Mouse (Mus musculus) midbrain, embryonic 13.5 days (tissue): Measurements from ENCODE around the gene Gm36210. TPM values are rescaled to one million over a fixed set of nuclear protein-coding genes. Genes with fewer than 3 reads are reported as not detected.

Source experiments
- ATAC-seq: fragments of 200-750 bp; cut with Nextera tagmentation; 2 replicates; pipeline ENCODE4 v1.8.0; 2017; ENCODE audit warnings: mild to moderate bottlenecking, moderate TSS enrichment, moderate library complexity
- H3K27ac ChIP-seq: fragments of 300-500 bp; sonication (generic); 2 replicates; pipeline ENCODE4 v1.5.1; 2015; ENCODE audit warnings: inconsistent platforms, mild to moderate bottlenecking, moderate library complexity
- H3K27me3 ChIP-seq: fragments of 300-500 bp; sonication (generic); 2 replicates; pipeline ENCODE4 v1.6.1; 2015; ENCODE audit warnings: mild to moderate bottlenecking, inconsistent platforms
- H3K36me3 ChIP-seq: fragments of 300-500 bp; sonication (generic); 2 replicates; pipeline ENCODE4 v1.6.1; 2015; ENCODE audit warnings: mild to moderate bottlenecking, inconsistent platforms
- H3K4me1 ChIP-seq: fragments of 300-500 bp; sonication (generic); replicated peaks from 2 replicates; pipeline ENCODE4 v1.6.1; 2015; ENCODE audit warnings: inconsistent platforms
- H3K4me2 ChIP-seq: fragments of 300-500 bp; sonication (generic); replicated peaks from 2 replicates; pipeline ENCODE4 v1.6.1; 2015; ENCODE audit warnings: moderate library complexity, mild to moderate bottlenecking, inconsistent platforms
- H3K4me3 ChIP-seq: fragments of 300-500 bp; sonication (generic); replicated peaks from 2 replicates; pipeline ENCODE4 v1.5.1; 2015; ENCODE audit warnings: mild to moderate bottlenecking, inconsistent platforms
- H3K9ac ChIP-seq: fragments of 300-500 bp; sonication (generic); replicated peaks from 2 replicates; pipeline ENCODE4 v1.6.1; 2015; ENCODE audit warnings: mild to moderate bottlenecking, inconsistent platforms
- H3K9me3 ChIP-seq: fragments of 300-500 bp; sonication (generic); 2 replicates; pipeline ENCODE4 v1.6.1; 2016; ENCODE audit warnings: mild to moderate bottlenecking, inconsistent platforms
- WGBS: fragments of 180-500 bp; shearing (Covaris S2); methylation state at CpG from one replicate; pipeline ENCODE4 v1.1.7; 2015; 5-methylcytosine and 5-hydroxymethylcytosine counted together
- polyA plus RNA-seq: library from polyadenylated mRNA; unstranded; fragments of >200 nt; fragmentation: Nextera tagmentation; extraction: Ambion mirVana; gene quantifications from 2 replicates; pipeline ENCODE4 v1.2.1, GENCODE M21; 2015

Gene Gm36210
- 0.31 and 0.32 TPM in 2 replicates for polyA plus RNA-seq

GRCm38 (mm10) chr7:4906466-4906950 is at the start of gene Gm36210:
Gene Gm36210 (minus strand): TSS chr7:4906516.
- no peaks in the 10 kb centered on the region for H3K36me3 ChIP-seq
- H3K9me3 ChIP-seq = no peaks in the 10 kb centered on the region
- no peaks in the 10 kb centered on the region for H3K4me1 ChIP-seq
- H3K4me3 ChIP-seq = no peak within 1 kb of the TSS
- 47% methylated on average over 10 of the region's 10 CpGs for WGBS
- H3K9ac ChIP-seq = no peak within 1 kb of the TSS
- H3K4me2 ChIP-seq = no peak within 1 kb of the TSS
- no peak within 1 kb of the TSS for H3K27ac ChIP-seq
- no peaks in the 10 kb centered on the region for H3K27me3 ChIP-seq
- ATAC-seq = no peak

GRCm38 (mm10) chr7:4953815-4954445 is 47.6 kb upstream of the Gm36210 start:
- Histone ChIP-seq H3K27ac (no peak overlapping the region), H3K36me3 (no peaks in the 10 kb centered on the region), H3K9ac (peak overlapping the region; percentile 36; the same call in 1 of the 2 replicates), H3K27me3 (no peaks in the 10 kb centered on the region), H3K9me3 (no peaks in the 10 kb centered on the region), H3K4me2 (no peak overlapping the region), H3K4me3 (no peak overlapping the region), H3K4me1 (0 out of 2 replicates have a peak, but pooled peaks cover 6% of the 10 kb centered on the region)
- no peak for ATAC-seq
- 33% methylated on average over 10 of the region's 10 CpGs for WGBS

DNA sequence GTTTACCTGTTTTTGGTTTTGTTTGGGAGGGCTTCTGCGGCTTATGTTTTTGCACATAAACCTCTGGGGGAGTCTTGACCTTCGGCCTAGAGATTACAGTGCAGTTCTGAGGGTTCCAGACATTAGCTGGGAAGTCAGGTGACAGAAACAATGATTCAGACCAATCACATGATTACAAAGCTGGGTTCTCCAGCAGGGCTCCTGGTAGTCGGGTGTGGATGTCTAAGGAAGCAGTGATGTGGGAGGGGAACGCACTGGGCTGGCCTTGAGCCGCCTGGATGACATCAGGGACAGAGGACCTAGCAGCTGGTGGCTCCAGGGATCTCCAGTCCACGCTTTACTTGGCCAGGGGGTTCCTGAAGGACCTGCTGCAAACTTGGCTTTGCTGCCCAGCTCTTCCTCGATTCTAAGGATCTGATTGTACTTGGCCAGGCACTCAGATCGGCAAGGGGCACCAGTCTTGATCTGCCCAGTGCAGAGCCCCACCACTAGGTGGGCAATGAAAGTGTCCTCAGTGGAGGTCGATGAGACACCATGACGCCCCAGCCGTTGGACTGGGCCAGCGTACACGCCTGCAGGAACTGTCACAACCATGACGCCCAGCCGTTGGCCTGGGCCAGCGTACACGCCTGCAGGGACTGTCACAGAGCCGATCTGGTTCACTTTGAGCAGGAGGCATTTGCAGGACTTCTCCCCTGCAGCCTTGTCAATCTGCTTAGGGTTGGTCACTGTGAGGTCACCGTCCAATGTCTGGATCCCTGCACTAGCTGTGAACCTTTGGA is 44.4 kb upstream of the Gm36210 start:
- Histone ChIP-seq H3K27me3 (no peaks in the 10 kb centered on the region), H3K27ac (no peak overlapping the region), H3K9ac (no peak overlapping the region), H3K4me3 (no peak overlapping the region), H3K4me1 (0 out of 2 replicates have a peak, but pooled peaks cover 6% of the 10 kb centered on the region), H3K4me2 (no peak overlapping the region), H3K9me3 (no peaks in the 10 kb centered on the region), H3K36me3 (no peaks in the 10 kb centered on the region)
- 86% methylated on average over 19 of the region's 19 CpGs for WGBS
- no peak for ATAC-seq

GRCm38 (mm10) chr7:4948386-4948785 is 42.1 kb upstream of the Gm36210 start:
- no peak overlapping the region for H3K27ac ChIP-seq
- H3K27me3 ChIP-seq = no peaks in the 10 kb centered on the region
- no peaks in the 10 kb centered on the region for H3K36me3 ChIP-seq
- no peak overlapping the region for H3K4me2 ChIP-seq
- ATAC-seq = no peak
- H3K9me3 ChIP-seq = no peaks in the 10 kb centered on the region
- no peak overlapping the region for H3K4me3 ChIP-seq
- H3K9ac ChIP-seq = no peak overlapping the region
- 77% methylated on average over 6 of the region's 6 CpGs for WGBS
- H3K4me1 ChIP-seq = no peaks in the 10 kb centered on the region

- H3K27me3 ChIP-seq = no peaks in the 10 kb centered on the region
- H3K27ac ChIP-seq = no peak overlapping the region
- H3K4me3 ChIP-seq = no peak overlapping the region
- no peak for ATAC-seq
- no peak overlapping the region for H3K4me2 ChIP-seq
- no peak overlapping the region for H3K9ac ChIP-seq
- 50% methylated on average over 2 of the region's 2 CpGs for WGBS
- no peaks in the 10 kb centered on the region for H3K4me1 ChIP-seq
- H3K36me3 ChIP-seq = no peaks in the 10 kb centered on the region
- no peaks in the 10 kb centered on the region for H3K9me3 ChIP-seq
These were observed 41.5 kb upstream of the Gm36210 start for GRCm38 (mm10) chr7:4947855-4948254.

DNA sequence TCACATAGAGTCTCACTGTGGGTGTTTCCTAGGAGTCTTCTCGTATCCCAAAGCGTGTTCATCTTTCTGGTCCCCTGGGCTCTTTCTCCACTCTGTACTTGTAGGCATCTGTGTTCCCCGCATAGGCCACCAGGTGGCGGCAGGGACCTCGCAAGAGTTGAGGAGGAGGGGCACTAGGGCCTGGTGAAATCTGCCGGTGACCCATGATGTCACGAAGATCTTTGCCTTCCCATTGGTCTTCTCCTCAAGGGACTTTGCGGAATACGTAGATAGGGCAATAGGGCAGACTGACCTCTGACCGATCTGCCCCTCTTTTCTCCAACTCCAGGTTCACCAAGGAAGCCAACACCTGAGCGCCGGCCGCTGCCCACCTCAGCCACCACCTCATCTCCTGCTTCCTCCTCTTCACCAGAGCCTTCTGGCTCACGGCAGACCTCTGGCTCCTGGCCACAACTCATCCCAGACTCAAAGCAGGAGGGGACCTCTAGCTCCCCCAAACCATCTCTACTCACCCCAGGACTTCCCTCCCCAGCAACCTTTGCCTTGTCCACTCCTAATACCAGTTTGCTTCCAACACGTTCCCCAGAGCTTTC is 37.0 kb upstream of the Gm36210 start:
- WGBS = 21% methylated on average over 15 of the region's 15 CpGs
- ATAC-seq = peak; percentile 69
- Histone ChIP-seq H3K36me3 (no peaks in the 10 kb centered on the region), H3K4me3 (peak overlapping the region; percentile 25), H3K27me3 (no peaks in the 10 kb centered on the region), H3K4me1 (no peaks in the 10 kb centered on the region), H3K9ac (no peak overlapping the region), H3K27ac (no peak overlapping the region), H3K9me3 (no peaks in the 10 kb centered on the region), H3K4me2 (peak overlapping the region; percentile 46)

GRCm38 (mm10) chr7:4942673-4943072 is 36.4 kb upstream of the Gm36210 start:
- no peaks in the 10 kb centered on the region for H3K4me1 ChIP-seq
- H3K27ac ChIP-seq = no peak overlapping the region
- WGBS = 54% methylated on average over 5 of the region's 5 CpGs
- no peak overlapping the region for H3K9ac ChIP-seq
- H3K9me3 ChIP-seq = no peaks in the 10 kb centered on the region
- no peak overlapping the region for H3K4me2 ChIP-seq
- ATAC-seq = no peak
- H3K4me3 ChIP-seq = no peak overlapping the region
- no peaks in the 10 kb centered on the region for H3K36me3 ChIP-seq
- H3K27me3 ChIP-seq = no peaks in the 10 kb centered on the region

DNA sequence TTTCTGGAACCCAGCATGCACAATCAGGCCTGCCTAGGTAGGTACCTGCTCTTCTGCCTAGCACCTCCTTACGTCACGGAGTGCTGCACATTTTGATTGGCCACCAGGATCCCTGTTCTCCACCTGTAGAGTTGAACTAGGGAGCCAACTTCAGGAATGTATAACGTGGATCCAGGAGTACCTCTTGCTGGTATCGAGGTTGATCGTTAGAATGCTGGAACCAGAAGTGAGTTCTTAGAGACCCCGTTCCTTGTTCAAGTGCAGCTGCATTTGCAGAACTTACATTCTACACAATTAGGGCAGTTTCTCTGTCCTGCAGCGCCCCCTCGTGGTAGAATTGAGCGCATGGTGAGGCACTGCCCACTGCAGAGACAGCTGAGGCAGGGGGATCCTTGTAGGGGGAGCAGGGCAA is 33.8 kb upstream of the Gm36210 start:
- Histone ChIP-seq H3K9ac (no peak overlapping the region), H3K36me3 (no peaks in the 10 kb centered on the region), H3K4me3 (no peak overlapping the region), H3K4me1 (no peaks in the 10 kb centered on the region), H3K9me3 (no peaks in the 10 kb centered on the region), H3K27me3 (no peaks in the 10 kb centered on the region), H3K27ac (no peak overlapping the region), H3K4me2 (no peak overlapping the region)
- WGBS = 22% methylated on average over 9 of the region's 9 CpGs
- peak; percentile 53 for ATAC-seq

- Histone ChIP-seq H3K27ac (no peak overlapping the region), H3K4me3 (no peak overlapping the region), H3K27me3 (no peaks in the 10 kb centered on the region), H3K36me3 (no peaks in the 10 kb centered on the region), H3K9ac (no peak overlapping the region), H3K4me2 (no peak overlapping the region), H3K9me3 (0 out of 2 replicates have a peak, but pooled peaks cover 6% of the 10 kb centered on the region), H3K4me1 (no peaks in the 10 kb centered on the region)
- ATAC-seq = no peak
- 40% methylated on average over 2 of the region's 2 CpGs for WGBS
These were observed 32.1 kb upstream of the Gm36210 start for GRCm38 (mm10) chr7:4938456-4938855.

DNA sequence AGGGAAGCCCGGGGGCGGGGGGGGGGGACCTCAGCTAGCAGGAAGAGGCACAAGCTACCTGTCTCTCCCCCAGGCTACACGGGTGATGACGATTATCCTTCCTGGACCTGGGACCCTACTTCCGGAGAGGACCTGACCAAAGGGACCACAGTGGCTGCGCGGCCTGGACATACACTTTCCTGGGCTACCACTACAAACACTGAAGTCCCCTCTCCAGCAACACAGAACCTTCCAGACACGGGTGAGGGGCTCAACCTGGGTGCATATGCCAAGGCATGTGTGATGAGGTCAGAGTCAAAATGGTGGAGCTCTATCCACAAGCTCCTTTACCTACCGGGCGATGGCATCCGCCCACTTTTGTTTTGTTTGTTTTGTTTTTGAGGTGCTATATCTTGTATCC is 31.1 kb upstream of the Gm36210 start:
- WGBS = 80% methylated on average over 11 of the region's 11 CpGs
- Histone ChIP-seq H3K9ac (no peak overlapping the region), H3K4me2 (no peak overlapping the region), H3K27ac (no peak overlapping the region), H3K4me1 (no peaks in the 10 kb centered on the region), H3K36me3 (no peaks in the 10 kb centered on the region), H3K9me3 (0 out of 2 replicates have a peak, but pooled peaks cover 6% of the 10 kb centered on the region), H3K4me3 (no peak overlapping the region), H3K27me3 (no peaks in the 10 kb centered on the region)
- ATAC-seq = no peak

GRCm38 (mm10) chr7:4936832-4937231 is 30.5 kb upstream of the Gm36210 start:
- no peak for ATAC-seq
- Histone ChIP-seq H3K27ac (no peak overlapping the region), H3K36me3 (no peaks in the 10 kb centered on the region), H3K4me3 (no peak overlapping the region), H3K4me1 (no peaks in the 10 kb centered on the region), H3K27me3 (no peaks in the 10 kb centered on the region), H3K9me3 (0 out of 2 replicates have a peak, but pooled peaks cover 6% of the 10 kb centered on the region), H3K4me2 (no peak overlapping the region), H3K9ac (no peak overlapping the region)
- 86% methylated on average over 10 of the region's 10 CpGs for WGBS
